Mouse (Mus musculus): ENCODE data around the gene Irak3. TPM values are rescaled to one million over a fixed set of nuclear protein-coding genes. Genes with fewer than 3 reads are reported as not detected.

Irak3 gene
- polyA plus RNA-seq, 1 experiment, result 0.26 TPM

- TF ChIP-seq SRF (IDR thresholded peaks at IDR 0.05; ENCODE audit: control insufficient read depth, insufficient read length, low read depth) (no peak), MYOD1 (IDR thresholded peaks at IDR 0.05; ENCODE audit: control insufficient read depth in 1 of 3, insufficient read length in 2 of 3, low read depth in 2 of 3) (peak in 2 of 3 experiments; percentile 6 to 47)
- H3K4me3 ChIP-seq, result no peak overlapping the region
Observed at GRCm38 (mm10) chr10:120197061-120197835, 4.7 kb downstream of the Irak3 start.

GRCm38 (mm10) chr10:120193255-120193654, 8.7 kb downstream of the Irak3 start:
- H3K4me2 ChIP-seq (ENCODE audit: low read depth), result no peak overlapping the region
- H3ac ChIP-seq (ENCODE audit: control insufficient read depth, insufficient read length), result no peak overlapping the region
- H3K36me3 ChIP-seq (ENCODE audit: control insufficient read depth, insufficient read depth), result no peaks in the 10 kb centered on the region
- H3K79me2 ChIP-seq (ENCODE audit: control insufficient read depth, insufficient read depth), result no peaks in the 10 kb centered on the region
- no peak overlapping the region for H3K4me3 ChIP-seq
- TF ChIP-seq POLR2AphosphoS2 (IDR thresholded peaks at IDR 0.05; ENCODE audit: insufficient read length, low read depth), result no peak
- TF ChIP-seq E2F4 (IDR thresholded peaks at IDR 0.05; ENCODE audit: insufficient read depth), result no peak
- no peak for TF ChIP-seq USF1 (IDR thresholded peaks at IDR 0.05; ENCODE audit: low read depth)
- TF ChIP-seq MYOG (IDR thresholded peaks at IDR 0.05; ENCODE audit: control insufficient read depth in 1 of 3, insufficient read depth in 1 of 3, insufficient read length in 2 of 3, low read depth in 2 of 3), result no peak
- no peak for TF ChIP-seq MYOD1 (IDR thresholded peaks at IDR 0.05; ENCODE audit: control insufficient read depth in 1 of 3, insufficient read length in 2 of 3, low read depth in 2 of 3)
- no peak for TF ChIP-seq TCF3 (IDR thresholded peaks at IDR 0.05; ENCODE audit: insufficient read length, low read depth)
- TF ChIP-seq REST (IDR thresholded peaks at IDR 0.05; ENCODE audit: insufficient read depth, insufficient read length), result no peak
- no peak for TF ChIP-seq MAX (IDR thresholded peaks at IDR 0.05; ENCODE audit: low read depth)
- TF ChIP-seq SRF (IDR thresholded peaks at IDR 0.05; ENCODE audit: control insufficient read depth, insufficient read length, low read depth), result no peak
- no peak for TF ChIP-seq CEBPB (IDR thresholded peaks at IDR 0.05; ENCODE audit: insufficient read depth, poor library complexity, severe bottlenecking)
- TF ChIP-seq POLR2A (IDR thresholded peaks at IDR 0.05; ENCODE audit: insufficient read length, low read depth), result no peak
- TF ChIP-seq TCF12 (IDR thresholded peaks at IDR 0.05; ENCODE audit: insufficient read depth, poor library complexity, severe bottlenecking), result no peak
- H3K27me3 ChIP-seq (ENCODE audit: control insufficient read depth, insufficient read depth, insufficient read length), result no peaks in the 10 kb centered on the region

More at GRCm38 (mm10) chr10:120197061-120197835, 4.7 kb downstream of the Irak3 start:
- Histone ChIP-seq H3K4me2 (ENCODE audit: low read depth) (no peak overlapping the region), H3K79me2 (ENCODE audit: control insufficient read depth, insufficient read depth) (no peaks in the 10 kb centered on the region), H3ac (ENCODE audit: control insufficient read depth, insufficient read length) (no peak overlapping the region), H3K27me3 (ENCODE audit: control insufficient read depth, insufficient read depth, insufficient read length) (no peaks in the 10 kb centered on the region), H3K36me3 (ENCODE audit: control insufficient read depth, insufficient read depth) (no peaks in the 10 kb centered on the region)

- Histone ChIP-seq H3K36me3 (ENCODE audit: control insufficient read depth, insufficient read depth) (no peaks in the 10 kb centered on the region), H3K4me2 (ENCODE audit: low read depth) (no peak overlapping the region), H3K4me3 (no peak overlapping the region), H3ac (ENCODE audit: control insufficient read depth, insufficient read length) (no peak overlapping the region), H3K79me2 (ENCODE audit: control insufficient read depth, insufficient read depth) (no peaks in the 10 kb centered on the region), H3K27me3 (ENCODE audit: control insufficient read depth, insufficient read depth, insufficient read length) (no peaks in the 10 kb centered on the region)
- no peak for TF ChIP-seq TCF3 (IDR thresholded peaks at IDR 0.05; ENCODE audit: insufficient read length, low read depth)
- no peak for TF ChIP-seq MYOD1 (IDR thresholded peaks at IDR 0.05; ENCODE audit: control insufficient read depth in 1 of 3, insufficient read length in 2 of 3, low read depth in 2 of 3)
- TF ChIP-seq MAX (IDR thresholded peaks at IDR 0.05; ENCODE audit: low read depth), result no peak
- no peak for TF ChIP-seq SRF (IDR thresholded peaks at IDR 0.05; ENCODE audit: control insufficient read depth, insufficient read length, low read depth)
- TF ChIP-seq CEBPB (IDR thresholded peaks at IDR 0.05; ENCODE audit: insufficient read depth, poor library complexity, severe bottlenecking), result no peak
- TF ChIP-seq REST (IDR thresholded peaks at IDR 0.05; ENCODE audit: insufficient read depth, insufficient read length), result no peak
- no peak for TF ChIP-seq E2F4 (IDR thresholded peaks at IDR 0.05; ENCODE audit: insufficient read depth)
- no peak for TF ChIP-seq POLR2AphosphoS2 (IDR thresholded peaks at IDR 0.05; ENCODE audit: insufficient read length, low read depth)
- no peak for TF ChIP-seq POLR2A (IDR thresholded peaks at IDR 0.05; ENCODE audit: insufficient read length, low read depth)
- no peak for TF ChIP-seq TCF12 (IDR thresholded peaks at IDR 0.05; ENCODE audit: insufficient read depth, poor library complexity, severe bottlenecking)
- no peak for TF ChIP-seq MYOG (IDR thresholded peaks at IDR 0.05; ENCODE audit: control insufficient read depth in 1 of 3, insufficient read depth in 1 of 3, insufficient read length in 2 of 3, low read depth in 2 of 3)
- no peak for TF ChIP-seq USF1 (IDR thresholded peaks at IDR 0.05; ENCODE audit: low read depth)
Observed at GRCm38 (mm10) chr10:120192278-120192677, 9.7 kb downstream of the Irak3 start.

- Histone ChIP-seq H3K4me2 (ENCODE audit: low read depth) (no peak overlapping the region), H3K27me3 (ENCODE audit: control insufficient read depth, insufficient read depth, insufficient read length) (no peaks in the 10 kb centered on the region), H3ac (ENCODE audit: control insufficient read depth, insufficient read length) (no peak overlapping the region), H3K4me3 (no peak overlapping the region), H3K79me2 (ENCODE audit: control insufficient read depth, insufficient read depth) (no peaks in the 10 kb centered on the region), H3K36me3 (ENCODE audit: control insufficient read depth, insufficient read depth) (no peaks in the 10 kb centered on the region)
- no peak for TF ChIP-seq USF1 (IDR thresholded peaks at IDR 0.05; ENCODE audit: low read depth)
- TF ChIP-seq E2F4 (IDR thresholded peaks at IDR 0.05; ENCODE audit: insufficient read depth), result no peak
- TF ChIP-seq POLR2AphosphoS2 (IDR thresholded peaks at IDR 0.05; ENCODE audit: insufficient read length, low read depth), result no peak
- TF ChIP-seq REST (IDR thresholded peaks at IDR 0.05; ENCODE audit: insufficient read depth, insufficient read length), result no peak
- no peak for TF ChIP-seq MAX (IDR thresholded peaks at IDR 0.05; ENCODE audit: low read depth)
- no peak for TF ChIP-seq CEBPB (IDR thresholded peaks at IDR 0.05; ENCODE audit: insufficient read depth, poor library complexity, severe bottlenecking)
- TF ChIP-seq POLR2A (IDR thresholded peaks at IDR 0.05; ENCODE audit: insufficient read length, low read depth), result no peak
- TF ChIP-seq MYOG (IDR thresholded peaks at IDR 0.05; ENCODE audit: control insufficient read depth in 1 of 3, insufficient read depth in 1 of 3, insufficient read length in 2 of 3, low read depth in 2 of 3), result no peak
- no peak for TF ChIP-seq TCF3 (IDR thresholded peaks at IDR 0.05; ENCODE audit: insufficient read length, low read depth)
Observed at GRCm38 (mm10) chr10:120191165-120191564, 10.8 kb downstream of the Irak3 start.

GRCm38 (mm10) chr10:120189782-120190181, 12.1 kb downstream of the Irak3 start:
- no peak overlapping the region for H3ac ChIP-seq (ENCODE audit: control insufficient read depth, insufficient read length)
- H3K4me3 ChIP-seq, result no peak overlapping the region
- H3K79me2 ChIP-seq (ENCODE audit: control insufficient read depth, insufficient read depth), result no peaks in the 10 kb centered on the region
- H3K4me2 ChIP-seq (ENCODE audit: low read depth), result no peak overlapping the region
- TF ChIP-seq E2F4 (IDR thresholded peaks at IDR 0.05; ENCODE audit: insufficient read depth), result no peak
- no peak for TF ChIP-seq CEBPB (IDR thresholded peaks at IDR 0.05; ENCODE audit: insufficient read depth, poor library complexity, severe bottlenecking)
- no peak for TF ChIP-seq TCF3 (IDR thresholded peaks at IDR 0.05; ENCODE audit: insufficient read length, low read depth)
- no peak for TF ChIP-seq REST (IDR thresholded peaks at IDR 0.05; ENCODE audit: insufficient read depth, insufficient read length)
- TF ChIP-seq POLR2AphosphoS2 (IDR thresholded peaks at IDR 0.05; ENCODE audit: insufficient read length, low read depth), result no peak
- no peak for TF ChIP-seq MYOD1 (IDR thresholded peaks at IDR 0.05; ENCODE audit: control insufficient read depth in 1 of 3, insufficient read length in 2 of 3, low read depth in 2 of 3)
- TF ChIP-seq MYOG (IDR thresholded peaks at IDR 0.05; ENCODE audit: control insufficient read depth in 1 of 3, insufficient read depth in 1 of 3, insufficient read length in 2 of 3, low read depth in 2 of 3), result no peak
- no peak for TF ChIP-seq USF1 (IDR thresholded peaks at IDR 0.05; ENCODE audit: low read depth)
- TF ChIP-seq TCF12 (IDR thresholded peaks at IDR 0.05; ENCODE audit: insufficient read depth, poor library complexity, severe bottlenecking), result no peak
- TF ChIP-seq POLR2A (IDR thresholded peaks at IDR 0.05; ENCODE audit: insufficient read length, low read depth), result no peak
- no peak for TF ChIP-seq SRF (IDR thresholded peaks at IDR 0.05; ENCODE audit: control insufficient read depth, insufficient read length, low read depth)
- TF ChIP-seq MAX (IDR thresholded peaks at IDR 0.05; ENCODE audit: low read depth), result no peak
- no peaks in the 10 kb centered on the region for H3K27me3 ChIP-seq (ENCODE audit: control insufficient read depth, insufficient read depth, insufficient read length)
- no peaks in the 10 kb centered on the region for H3K36me3 ChIP-seq (ENCODE audit: control insufficient read depth, insufficient read depth)
